Mouse (Mus musculus): ENCODE data around the gene Slc35g3. TPM values are rescaled to one million over a fixed set of nuclear protein-coding genes. Genes with fewer than 3 reads are reported as not detected.

Gene Slc35g3
- polyA plus RNA-seq, 1 experiment = 0.08 TPM

DNA sequence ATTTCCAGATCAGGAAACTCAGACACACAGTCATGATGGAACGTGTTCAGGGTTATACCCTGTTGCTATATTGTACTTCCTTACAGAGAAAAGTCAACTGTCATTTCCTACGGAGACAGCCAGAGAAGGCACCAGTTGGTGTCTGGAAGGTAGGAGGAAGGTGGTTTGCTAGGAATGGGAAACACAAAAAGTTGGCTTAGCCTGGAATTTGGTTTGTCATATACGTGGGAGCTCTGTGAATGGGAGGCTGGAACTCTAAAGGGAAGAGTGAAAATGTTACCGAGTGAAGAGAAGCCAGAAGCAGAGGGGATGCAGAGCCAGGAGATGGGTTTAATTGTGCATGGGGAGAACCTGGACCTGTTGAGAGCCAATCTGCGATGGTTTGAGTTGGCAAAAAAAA lies 29.7 kb upstream of the Slc35g3 start:
- TF ChIP-seq FOSL1 (IDR thresholded peaks at IDR 0.05; ENCODE audit: insufficient read depth, low read length, poor library complexity, severe bottlenecking) (no peak), MAX (IDR thresholded peaks at IDR 0.05) (no peak), MYOD1 (IDR thresholded peaks at IDR 0.05; ENCODE audit: control insufficient read depth, insufficient read length, low read depth) (no peak), CEBPB (IDR thresholded peaks at IDR 0.05; ENCODE audit: low read depth) (no peak), USF1 (IDR thresholded peaks at IDR 0.05; ENCODE audit: low read depth) (no peak), CTCF (IDR thresholded peaks at IDR 0.05; ENCODE audit: control insufficient read depth, insufficient read depth, insufficient read length) (no peak), MYOG (IDR thresholded peaks at IDR 0.05; ENCODE audit: control insufficient read depth, extremely low read depth, insufficient read length) (no peak)
- Histone ChIP-seq H3K79me3 (ENCODE audit: low read depth) (no peaks in the 10 kb centered on the region), H3K79me2 (ENCODE audit: control insufficient read depth, insufficient read depth) (no peaks in the 10 kb centered on the region)

DNA sequence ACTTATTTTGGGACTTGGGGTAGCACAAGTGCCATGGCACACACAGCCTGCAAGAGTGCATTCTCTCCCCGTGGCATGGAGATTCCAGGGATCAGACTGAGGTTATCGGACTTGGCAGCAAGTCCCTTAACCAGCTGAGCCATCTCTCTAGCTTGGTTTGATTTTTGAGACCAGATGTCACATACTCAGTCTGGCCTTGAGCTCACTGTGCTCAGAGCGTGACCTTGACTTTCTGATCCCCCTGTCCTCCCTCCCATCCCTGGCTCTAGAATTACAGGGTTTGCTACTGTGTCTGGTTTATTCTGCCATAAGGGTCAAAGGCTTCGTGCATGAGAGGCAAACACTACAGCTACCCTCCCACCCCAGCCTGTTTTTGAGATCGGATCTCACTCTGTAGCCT lies 27.7 kb upstream of the Slc35g3 start:
- H3K4me3 ChIP-seq (ENCODE audit: insufficient read depth, poor library complexity, severe bottlenecking) = no peak overlapping the region
- no peaks in the 10 kb centered on the region for H3K27me3 ChIP-seq (ENCODE audit: control insufficient read depth, insufficient read depth, insufficient read length)
- H3K36me3 ChIP-seq (ENCODE audit: control insufficient read depth, insufficient read depth) = peaks cover 40% of the 10 kb centered on the region
- no peak for TF ChIP-seq MYOG (IDR thresholded peaks at IDR 0.05; ENCODE audit: control insufficient read depth, extremely low read depth, insufficient read length)
- no peak for TF ChIP-seq CEBPB (IDR thresholded peaks at IDR 0.05; ENCODE audit: low read depth)
- no peak for TF ChIP-seq USF1 (IDR thresholded peaks at IDR 0.05; ENCODE audit: low read depth)
- no peak for TF ChIP-seq FOSL1 (IDR thresholded peaks at IDR 0.05; ENCODE audit: insufficient read depth, low read length, poor library complexity, severe bottlenecking)
- no peak for TF ChIP-seq MYOD1 (IDR thresholded peaks at IDR 0.05; ENCODE audit: control insufficient read depth, insufficient read length, low read depth)
- no peak for TF ChIP-seq CTCF (IDR thresholded peaks at IDR 0.05; ENCODE audit: control insufficient read depth, insufficient read depth, insufficient read length)
- TF ChIP-seq MAX (IDR thresholded peaks at IDR 0.05) = no peak
- no peaks in the 10 kb centered on the region for H3K79me3 ChIP-seq (ENCODE audit: low read depth)
- H3K79me2 ChIP-seq (ENCODE audit: control insufficient read depth, insufficient read depth) = no peaks in the 10 kb centered on the region
- no peak overlapping the region for H3ac ChIP-seq (ENCODE audit: control insufficient read depth, insufficient read length, low read depth)

More for the DNA sequence above, 29.7 kb upstream of the Slc35g3 start:
- Histone ChIP-seq H3ac (ENCODE audit: control insufficient read depth, insufficient read length, low read depth) (no peak overlapping the region), H3K36me3 (ENCODE audit: control insufficient read depth, insufficient read depth) (peaks cover 31% of the 10 kb centered on the region), H3K27me3 (ENCODE audit: control insufficient read depth, insufficient read depth, insufficient read length) (no peaks in the 10 kb centered on the region), H3K4me3 (ENCODE audit: insufficient read depth, poor library complexity, severe bottlenecking) (no peak overlapping the region)

- Histone ChIP-seq H3K79me2 (ENCODE audit: control insufficient read depth, insufficient read depth) (no peaks in the 10 kb centered on the region), H3K79me3 (ENCODE audit: low read depth) (no peaks in the 10 kb centered on the region), H3K27me3 (ENCODE audit: control insufficient read depth, insufficient read depth, insufficient read length) (no peaks in the 10 kb centered on the region), H3K36me3 (ENCODE audit: control insufficient read depth, insufficient read depth) (peaks cover 39% of the 10 kb centered on the region), H3ac (ENCODE audit: control insufficient read depth, insufficient read length, low read depth) (no peak overlapping the region), H3K4me3 (ENCODE audit: insufficient read depth, poor library complexity, severe bottlenecking) (no peak overlapping the region)
- TF ChIP-seq MYOD1 (IDR thresholded peaks at IDR 0.05; ENCODE audit: control insufficient read depth, insufficient read length, low read depth) = no peak
- no peak for TF ChIP-seq MAX (IDR thresholded peaks at IDR 0.05)
- no peak for TF ChIP-seq CEBPB (IDR thresholded peaks at IDR 0.05; ENCODE audit: low read depth)
- no peak for TF ChIP-seq CTCF (IDR thresholded peaks at IDR 0.05; ENCODE audit: control insufficient read depth, insufficient read depth, insufficient read length)
- TF ChIP-seq MYOG (IDR thresholded peaks at IDR 0.05; ENCODE audit: control insufficient read depth, extremely low read depth, insufficient read length) = no peak
- TF ChIP-seq USF1 (IDR thresholded peaks at IDR 0.05; ENCODE audit: low read depth) = no peak
- no peak for TF ChIP-seq FOSL1 (IDR thresholded peaks at IDR 0.05; ENCODE audit: insufficient read depth, low read length, poor library complexity, severe bottlenecking)
Measured at GRCm38 (mm10) chr11:69787306-69787705, 25.5 kb upstream of the Slc35g3 start.

DNA sequence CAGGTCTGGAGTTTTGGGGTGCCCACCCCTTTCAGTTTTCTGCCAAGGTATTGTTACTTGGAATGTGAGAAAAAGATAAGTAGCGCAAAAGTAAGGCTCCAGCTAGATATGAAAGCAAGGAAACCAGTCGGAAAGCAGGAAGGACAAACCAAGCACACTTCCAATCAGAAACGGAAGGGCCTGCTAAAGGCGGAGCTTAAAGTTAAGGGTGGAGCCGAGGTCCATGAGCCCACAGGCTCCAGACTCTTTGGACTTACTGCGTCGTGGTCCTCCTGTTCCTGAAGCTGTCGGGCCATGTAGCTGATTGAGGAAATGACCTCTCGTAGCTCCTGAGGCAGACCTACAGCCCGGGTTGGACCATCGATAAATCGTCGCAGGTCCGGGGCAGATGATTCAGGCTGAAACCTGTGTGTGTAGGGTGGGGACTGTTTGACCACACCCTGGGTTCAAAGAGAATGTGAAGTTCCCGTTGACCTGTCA lies 23.1 kb upstream of the Slc35g3 start:
- TF ChIP-seq CTCF (IDR thresholded peaks at IDR 0.05; ENCODE audit: control insufficient read depth, insufficient read depth, insufficient read length) (no peak), USF1 (IDR thresholded peaks at IDR 0.05; ENCODE audit: low read depth) (no peak), FOSL1 (IDR thresholded peaks at IDR 0.05; ENCODE audit: insufficient read depth, low read length, poor library complexity, severe bottlenecking) (no peak), CEBPB (IDR thresholded peaks at IDR 0.05; ENCODE audit: low read depth) (no peak), MYOD1 (IDR thresholded peaks at IDR 0.05; ENCODE audit: control insufficient read depth, insufficient read length, low read depth) (no peak)
- Histone ChIP-seq H3K4me3 (ENCODE audit: insufficient read depth, poor library complexity, severe bottlenecking) (no peak overlapping the region), H3K27me3 (ENCODE audit: control insufficient read depth, insufficient read depth, insufficient read length) (no peaks in the 10 kb centered on the region), H3ac (ENCODE audit: control insufficient read depth, insufficient read length, low read depth) (no peak overlapping the region), H3K36me3 (ENCODE audit: control insufficient read depth, insufficient read depth) (peaks cover 27% of the 10 kb centered on the region), H3K79me3 (ENCODE audit: low read depth) (no peaks in the 10 kb centered on the region), H3K79me2 (ENCODE audit: control insufficient read depth, insufficient read depth) (no peaks in the 10 kb centered on the region)

DNA sequence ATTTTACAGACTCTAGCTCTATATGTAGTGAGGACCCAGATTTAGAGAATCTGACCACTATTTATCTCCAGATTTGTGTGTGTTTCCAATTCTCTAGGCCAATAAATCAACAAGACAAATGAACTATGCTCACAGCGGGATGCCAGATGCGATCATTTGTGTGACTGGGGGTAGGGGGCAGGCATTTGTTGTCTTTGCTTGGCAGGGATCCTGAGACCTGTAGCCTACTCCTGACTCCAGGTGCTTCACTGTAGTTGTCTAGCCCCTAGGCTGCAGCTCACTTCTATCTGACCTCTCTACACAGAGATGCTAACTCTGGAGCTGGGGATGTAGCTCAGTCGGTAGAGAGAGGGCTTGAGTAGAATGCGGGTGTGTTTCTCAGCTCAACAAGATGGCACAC lies 20.1 kb upstream of the Slc35g3 start:
- Histone ChIP-seq H3K79me3 (ENCODE audit: low read depth) (no peaks in the 10 kb centered on the region), H3K79me2 (ENCODE audit: control insufficient read depth, insufficient read depth) (no peaks in the 10 kb centered on the region), H3K4me3 (ENCODE audit: insufficient read depth, poor library complexity, severe bottlenecking) (no peak overlapping the region), H3ac (ENCODE audit: control insufficient read depth, insufficient read length, low read depth) (no peak overlapping the region), H3K36me3 (ENCODE audit: control insufficient read depth, insufficient read depth) (peaks cover 20% of the 10 kb centered on the region), H3K27me3 (ENCODE audit: control insufficient read depth, insufficient read depth, insufficient read length) (no peaks in the 10 kb centered on the region)
- TF ChIP-seq MYOG (IDR thresholded peaks at IDR 0.05; ENCODE audit: control insufficient read depth, extremely low read depth, insufficient read length) = no peak
- no peak for TF ChIP-seq MYOD1 (IDR thresholded peaks at IDR 0.05; ENCODE audit: control insufficient read depth, insufficient read length, low read depth)
- TF ChIP-seq MAX (IDR thresholded peaks at IDR 0.05) = no peak
- TF ChIP-seq USF1 (IDR thresholded peaks at IDR 0.05; ENCODE audit: low read depth) = no peak
- TF ChIP-seq FOSL1 (IDR thresholded peaks at IDR 0.05; ENCODE audit: insufficient read depth, low read length, poor library complexity, severe bottlenecking) = no peak
- no peak for TF ChIP-seq CTCF (IDR thresholded peaks at IDR 0.05; ENCODE audit: control insufficient read depth, insufficient read depth, insufficient read length)
- TF ChIP-seq CEBPB (IDR thresholded peaks at IDR 0.05; ENCODE audit: low read depth) = no peak

GRCm38 (mm10) chr11:69778985-69779384 lies 17.2 kb upstream of the Slc35g3 start:
- peaks cover 9% of the 10 kb centered on the region for H3K36me3 ChIP-seq (ENCODE audit: control insufficient read depth, insufficient read depth)
- no peaks in the 10 kb centered on the region for H3K27me3 ChIP-seq (ENCODE audit: control insufficient read depth, insufficient read depth, insufficient read length)
- no peaks in the 10 kb centered on the region for H3K79me2 ChIP-seq (ENCODE audit: control insufficient read depth, insufficient read depth)
- H3K79me3 ChIP-seq (ENCODE audit: low read depth) = no peaks in the 10 kb centered on the region
- no peak overlapping the region for H3K4me3 ChIP-seq (ENCODE audit: insufficient read depth, poor library complexity, severe bottlenecking)
- TF ChIP-seq CEBPB (IDR thresholded peaks at IDR 0.05; ENCODE audit: low read depth) (no peak), FOSL1 (IDR thresholded peaks at IDR 0.05; ENCODE audit: insufficient read depth, low read length, poor library complexity, severe bottlenecking) (no peak), MAX (IDR thresholded peaks at IDR 0.05) (no peak), CTCF (IDR thresholded peaks at IDR 0.05; ENCODE audit: control insufficient read depth, insufficient read depth, insufficient read length) (no peak), USF1 (IDR thresholded peaks at IDR 0.05; ENCODE audit: low read depth) (no peak), MYOD1 (IDR thresholded peaks at IDR 0.05; ENCODE audit: control insufficient read depth, insufficient read length, low read depth) (no peak), MYOG (IDR thresholded peaks at IDR 0.05; ENCODE audit: control insufficient read depth, extremely low read depth, insufficient read length) (no peak)
- H3ac ChIP-seq (ENCODE audit: control insufficient read depth, insufficient read length, low read depth) = no peak overlapping the region
